Mouse (Mus musculus): ENCODE data around the gene Mdk. TPM values are rescaled to one million over a fixed set of nuclear protein-coding genes. Genes with fewer than 3 reads are reported as not detected.

Mdk gene
- polyA plus RNA-seq (2017; shearing (Covaris generic)) = 1.5 TPM

GRCm38 (mm10) chr2:91932160-91932711 is at the start of gene Mdk:
TSS of gene Mdk (minus strand) at chr2:91932297.

GRCm38 (mm10) chr2:91975581-91976541 is 43.8 kb upstream of the Mdk start, which contains the start of gene Dgkz:
TSS of gene Dgkz (minus strand) at chr2:91975864.

GRCm38 (mm10) chr2:91945483-91945882 is 13.4 kb upstream of the Mdk start, which contains the start of gene Gm9821:
TSS of gene Gm9821 (plus strand) at chr2:91945703.

GRCm38 (mm10) chr2:91926949-91927348 is 5.1 kb downstream of the Mdk start, which contains the start of gene Chrm4:
TSS of gene Chrm4 (plus strand) at chr2:91927249.

Other genes with a start within 250 kb of the Mdk start
- gene Atg13, start 221.7 kb downstream of the Mdk start, polyA plus RNA-seq (2017; shearing (Covaris generic)) = 50.1 TPM
- 15.6 TPM for gene Harbi1, start 221.4 kb downstream of the Mdk start, polyA plus RNA-seq (2017; shearing (Covaris generic))
- 49.1 TPM for gene Ambra1, start 202.2 kb downstream of the Mdk start, polyA plus RNA-seq (2017; shearing (Covaris generic))
- 0.57 TPM for gene Chrm4, start 5.0 kb downstream of the Mdk start, polyA plus RNA-seq (2017; shearing (Covaris generic))
- 0.55 TPM for gene Gm9821, start 13.4 kb upstream of the Mdk start, polyA plus RNA-seq (2017; shearing (Covaris generic))
- gene Dgkz, start 43.6 kb upstream of the Mdk start, polyA plus RNA-seq (2017; shearing (Covaris generic)) = 393 TPM
- 1.2 TPM for gene Creb3l1, start 92.2 kb upstream of the Mdk start, polyA plus RNA-seq (2017; shearing (Covaris generic))
- gene Phf21a, start 160.8 kb upstream of the Mdk start, polyA plus RNA-seq (2017; shearing (Covaris generic)) = 54.4 TPM